Mouse (Mus musculus): Measurements from ENCODE around the gene Cdhr2.

Gene Cdhr2

DNA sequence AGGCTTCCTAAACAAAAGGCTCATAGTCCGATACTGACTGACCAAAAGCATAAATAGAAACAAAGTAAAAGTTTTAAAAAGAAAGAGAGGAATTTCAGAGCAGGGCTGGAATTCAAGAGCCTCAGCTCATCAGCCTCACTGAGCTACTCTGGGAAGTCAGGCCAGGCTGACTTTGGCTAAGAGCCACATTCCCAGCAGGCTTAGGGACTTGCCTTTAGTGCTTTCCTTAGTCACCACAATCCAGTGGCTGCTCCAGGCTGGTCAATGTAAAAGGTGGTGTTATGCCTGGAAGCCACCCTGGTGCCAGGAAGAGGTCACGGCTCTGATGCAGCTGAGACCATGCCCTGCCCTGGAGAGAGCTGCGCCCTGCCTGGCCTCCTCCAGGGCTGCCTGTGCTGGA, 79.3 kb downstream of the Cdhr2 start:
- in situ Hi-C loops (cut with MboI; ENCODE audit: low sequenced_read_pairs) = loop anchor here (5.0 kb wide), 1 partner anchor 58 kb away; no protein-coding TSS in a partner anchor

DNA sequence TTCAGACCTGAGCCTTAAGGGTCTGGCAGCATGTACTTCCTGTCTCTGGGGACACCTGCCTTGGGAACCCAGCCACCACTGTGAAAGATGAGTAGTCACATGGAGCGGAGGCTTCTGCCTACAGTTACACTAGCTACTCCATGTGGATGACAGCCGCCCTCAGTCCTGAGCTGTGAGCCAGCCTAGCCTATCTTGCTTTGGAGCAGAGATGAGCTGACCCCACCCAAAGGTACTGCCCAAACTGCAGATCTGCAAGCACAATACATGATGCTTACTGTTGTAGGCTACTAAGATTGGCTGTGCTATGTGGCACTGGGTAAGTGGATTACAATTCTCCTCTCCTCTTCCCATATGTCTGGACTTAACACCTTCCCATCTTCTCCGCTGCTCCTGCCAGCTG, 79.8 kb downstream of the Cdhr2 start:
- in situ Hi-C loops (cut with MboI; ENCODE audit: low sequenced_read_pairs) = loop anchor here (5.0 kb wide), 1 partner anchor 59 kb away; no protein-coding TSS in a partner anchor

DNA sequence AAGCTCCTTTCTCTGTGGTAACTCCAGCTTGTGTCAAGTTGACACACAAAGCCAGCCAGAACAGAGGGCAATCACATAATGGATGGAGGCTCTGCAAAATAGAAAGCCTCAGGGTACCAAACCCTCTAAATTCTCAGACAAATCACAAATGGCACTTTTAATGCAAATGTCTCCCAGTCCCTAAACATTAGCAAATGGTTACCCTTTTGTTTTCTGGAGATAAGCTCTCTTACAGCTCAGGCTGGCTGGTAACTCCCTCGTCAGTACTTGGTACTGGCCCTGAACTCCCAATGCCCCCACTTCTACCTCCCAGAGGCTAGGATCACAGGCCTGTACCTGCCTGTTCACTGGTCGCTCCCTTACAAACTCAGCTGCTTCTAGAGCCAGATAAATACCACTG, 82.0 kb downstream of the Cdhr2 start:
- in situ Hi-C loops (cut with MboI; ENCODE audit: low sequenced_read_pairs) = loop anchor here (5.0 kb wide), 1 partner anchor 61 kb away; no protein-coding TSS in a partner anchor

DNA sequence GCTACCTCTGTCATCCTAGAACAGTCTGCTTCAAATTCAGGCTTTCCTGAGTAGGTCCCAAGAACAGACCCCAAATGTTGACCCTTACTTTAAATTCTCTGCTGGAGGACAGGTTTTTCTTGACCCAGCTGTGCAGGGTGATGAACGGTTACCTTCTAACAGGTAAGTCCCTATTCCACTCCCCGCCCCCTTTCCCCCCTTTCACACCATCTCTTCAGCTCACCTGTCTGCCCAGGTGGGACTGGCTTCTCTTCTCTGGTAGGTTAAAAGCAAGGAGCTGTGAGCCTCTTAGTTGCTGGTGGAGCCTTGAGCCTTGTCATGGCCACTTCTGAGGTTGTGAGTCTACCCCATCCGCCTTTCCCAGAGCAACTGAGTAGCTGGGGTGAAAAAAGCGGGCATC, 82.4 kb downstream of the Cdhr2 start, which contains the start of gene Eif4e1b:
Gene Eif4e1b (plus strand): TSS at position 301 of the 400 bp plus-strand sequence.
- in situ Hi-C loops (cut with MboI; ENCODE audit: low sequenced_read_pairs) = loop anchor here (5.0 kb wide), 1 partner anchor 61 kb away; no protein-coding TSS in a partner anchor

Measured in CH12F3 (cell line).